Mouse (Mus musculus): ENCODE results near the gene Lcp2. TPM values are rescaled to one million over a fixed set of nuclear protein-coding genes. Genes with fewer than 3 reads are reported as not detected.
A peak's percentile ranks its signal among the peaks of the same experiment; 100 is the strongest.

The Lcp2 gene
- polyA plus RNA-seq (2012; ENCODE audit: insufficient read depth, insufficient read length, missing spikeins) = 96.8 and 118 TPM in 2 replicates

DNA sequence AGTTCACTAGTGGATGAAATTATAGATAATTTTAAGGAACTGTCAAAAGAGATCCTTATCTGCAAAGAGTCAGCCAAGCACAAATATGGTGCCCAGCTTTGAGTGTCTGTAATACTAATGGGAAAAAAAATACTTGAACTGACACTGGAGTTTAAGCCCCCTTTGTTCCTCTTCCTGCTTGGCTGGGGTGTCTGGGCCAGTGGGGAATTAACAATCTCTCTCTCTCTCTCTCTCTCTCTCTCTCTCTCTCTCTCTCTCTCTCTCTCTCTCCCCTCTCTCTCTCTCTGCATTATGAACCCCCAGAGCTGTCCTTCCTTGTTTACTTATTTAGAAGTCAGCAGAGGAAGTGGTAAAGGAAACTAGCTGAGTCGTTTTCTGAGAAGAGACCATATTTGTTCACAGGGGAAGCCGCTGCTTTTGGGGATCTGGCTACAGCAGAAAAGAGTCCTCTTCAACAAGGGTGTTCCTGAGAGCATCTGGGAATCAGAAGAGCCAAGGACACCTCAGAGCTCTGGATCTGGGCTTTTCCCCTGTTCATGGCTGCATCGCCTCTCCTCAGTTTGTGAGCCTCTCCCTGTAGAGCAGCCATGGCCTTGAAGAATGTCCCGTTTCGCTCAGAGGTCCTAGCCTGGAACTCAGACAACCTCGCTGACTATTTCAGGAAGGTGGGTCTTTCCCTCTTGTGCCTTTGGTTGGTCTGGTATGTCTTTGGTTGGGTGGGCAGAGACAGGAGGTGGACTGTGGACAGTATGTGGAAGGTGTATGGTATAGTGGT is at the start of gene Lcp2:
Gene Lcp2 (plus strand): TSS at position 154 of the 775 bp plus-strand sequence.
- TF ChIP-seq POLR2A (IDR thresholded peaks at IDR 0.05; ENCODE audit: borderline replicate concordance, low read depth, low read length) (no peak), CTCF (IDR thresholded peaks at IDR 0.05; ENCODE audit: low read depth, low read length) (no peak)
- peak within 1 kb of the TSS; percentile 90 for H3K27ac ChIP-seq (ENCODE audit: insufficient read depth, low read depth, low read length)
- peak within 1 kb of the TSS; percentile 75 for H3K4me3 ChIP-seq (ENCODE audit: insufficient read depth, low read length)
- H3K4me1 ChIP-seq (ENCODE audit: control insufficient read depth, insufficient read depth, low read length) = peaks cover 37% of the 10 kb centered on the region

DNA sequence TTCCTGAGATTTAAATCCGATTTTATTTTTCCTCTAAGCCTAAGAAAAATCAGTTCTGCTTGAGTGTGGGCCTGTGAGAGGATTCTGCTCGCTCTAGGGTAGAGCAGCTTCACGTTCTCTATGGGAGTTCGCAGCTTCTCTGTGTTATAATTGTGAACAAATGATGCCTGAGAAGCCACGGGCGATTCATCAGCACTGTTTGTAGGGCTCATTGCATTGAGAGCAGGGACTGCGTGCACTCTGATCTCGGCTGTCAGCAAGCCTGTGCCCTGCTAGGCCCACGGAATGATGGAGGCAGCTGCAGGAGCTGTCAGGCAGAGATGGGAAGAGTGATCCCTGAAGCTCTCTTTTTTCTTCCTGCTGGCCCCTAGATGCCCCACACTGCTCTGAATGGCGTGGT is 48.5 kb upstream of the Lcp2 start:
- Histone ChIP-seq H3K4me3 (ENCODE audit: insufficient read depth, low read length) (no peak overlapping the region), H3K4me1 (ENCODE audit: control insufficient read depth, insufficient read depth, low read length) (peaks cover 20% of the 10 kb centered on the region), H3K27ac (ENCODE audit: insufficient read depth, low read depth, low read length) (no peak overlapping the region)
- TF ChIP-seq CTCF (IDR thresholded peaks at IDR 0.05; ENCODE audit: low read depth, low read length) = no peak
- TF ChIP-seq POLR2A (IDR thresholded peaks at IDR 0.05; ENCODE audit: borderline replicate concordance, low read depth, low read length) = no peak

DNA sequence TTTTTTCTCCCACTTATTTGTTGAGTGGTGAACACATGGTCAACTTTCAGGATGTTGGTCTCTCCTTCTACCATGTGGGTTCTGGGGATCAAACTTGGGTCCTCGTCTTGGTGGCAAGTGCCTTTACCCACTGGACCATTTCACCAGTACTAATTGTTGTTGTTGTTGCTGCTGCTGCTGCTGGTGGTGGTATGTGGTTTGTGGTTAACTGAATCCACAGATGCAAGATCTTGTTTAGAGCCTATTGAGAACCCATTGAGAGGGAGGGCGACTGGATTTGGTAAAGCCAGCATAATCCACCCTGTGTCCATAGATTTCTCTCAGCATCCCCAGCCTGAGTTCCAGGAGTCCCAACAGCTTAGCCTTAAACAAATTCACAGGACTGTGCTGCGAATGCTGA is 46.3 kb upstream of the Lcp2 start:
- Histone ChIP-seq H3K4me3 (ENCODE audit: insufficient read depth, low read length) (no peak overlapping the region), H3K4me1 (ENCODE audit: control insufficient read depth, insufficient read depth, low read length) (peaks cover 20% of the 10 kb centered on the region), H3K27ac (ENCODE audit: insufficient read depth, low read depth, low read length) (no peak overlapping the region)
- no peak for TF ChIP-seq CTCF (IDR thresholded peaks at IDR 0.05; ENCODE audit: low read depth, low read length)
- no peak for TF ChIP-seq POLR2A (IDR thresholded peaks at IDR 0.05; ENCODE audit: borderline replicate concordance, low read depth, low read length)

DNA sequence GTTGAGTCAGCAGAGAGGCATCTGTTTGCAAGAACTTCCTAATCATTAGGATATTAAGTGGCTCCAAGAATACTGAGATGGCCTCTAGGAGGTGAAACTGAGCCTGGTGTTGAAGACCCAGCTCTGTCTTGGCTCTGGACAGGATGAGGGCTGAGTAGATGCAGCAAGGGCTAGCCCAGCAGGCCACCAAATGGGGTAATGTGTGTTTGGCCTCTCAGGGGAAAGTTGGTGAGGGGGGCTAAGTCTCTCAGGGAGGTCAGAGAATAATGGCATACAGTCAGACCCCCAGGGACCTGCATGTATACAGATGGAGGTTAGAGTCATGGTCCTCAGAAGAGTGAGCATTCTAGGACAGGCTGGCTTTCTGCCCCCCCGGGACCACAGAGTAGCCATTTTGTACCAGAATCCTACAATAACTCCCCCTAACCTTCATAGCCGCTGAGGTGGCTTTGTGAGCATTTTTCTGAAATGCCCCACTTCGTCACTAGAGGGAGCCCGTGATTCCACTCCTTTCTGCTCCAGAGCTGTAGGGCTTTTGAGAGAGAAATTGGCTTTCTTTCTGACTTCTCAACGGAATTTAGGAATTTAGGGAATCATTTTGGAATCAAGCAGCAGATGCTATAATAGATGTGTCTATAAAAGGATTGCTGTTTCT is 44.7 kb upstream of the Lcp2 start:
- peaks cover 20% of the 10 kb centered on the region for H3K4me1 ChIP-seq (ENCODE audit: control insufficient read depth, insufficient read depth, low read length)
- H3K27ac ChIP-seq (ENCODE audit: insufficient read depth, low read depth, low read length) = no peak overlapping the region
- H3K4me3 ChIP-seq (ENCODE audit: insufficient read depth, low read length) = no peak overlapping the region
- no peak for TF ChIP-seq POLR2A (IDR thresholded peaks at IDR 0.05; ENCODE audit: borderline replicate concordance, low read depth, low read length)
- peak; percentile 38; the same call in 1 of the 2 replicates for TF ChIP-seq CTCF (IDR thresholded peaks at IDR 0.05; ENCODE audit: low read depth, low read length)

DNA sequence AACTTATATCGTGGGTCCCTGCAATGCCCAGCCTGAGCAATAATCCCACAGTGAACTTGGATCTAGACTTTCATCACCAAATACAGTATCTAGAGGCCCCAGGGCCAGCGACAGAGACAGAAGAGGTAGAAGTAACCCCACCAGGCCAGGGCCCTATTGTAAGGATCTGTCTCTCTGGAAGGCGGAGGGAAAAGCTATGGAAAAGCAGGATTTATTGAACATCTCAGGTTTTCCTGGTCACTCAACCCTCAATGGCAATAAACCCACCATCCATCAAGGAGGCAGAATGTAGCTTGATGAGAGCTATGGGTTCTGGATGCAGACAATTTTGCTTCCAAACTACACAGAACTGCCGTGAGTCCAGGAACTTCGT is 44.1 kb upstream of the Lcp2 start:
- Histone ChIP-seq H3K4me1 (ENCODE audit: control insufficient read depth, insufficient read depth, low read length) (peaks cover 20% of the 10 kb centered on the region), H3K4me3 (ENCODE audit: insufficient read depth, low read length) (no peak overlapping the region), H3K27ac (ENCODE audit: insufficient read depth, low read depth, low read length) (no peak overlapping the region)
- TF ChIP-seq POLR2A (IDR thresholded peaks at IDR 0.05; ENCODE audit: borderline replicate concordance, low read depth, low read length) (no peak), CTCF (IDR thresholded peaks at IDR 0.05; ENCODE audit: low read depth, low read length) (no peak)

DNA sequence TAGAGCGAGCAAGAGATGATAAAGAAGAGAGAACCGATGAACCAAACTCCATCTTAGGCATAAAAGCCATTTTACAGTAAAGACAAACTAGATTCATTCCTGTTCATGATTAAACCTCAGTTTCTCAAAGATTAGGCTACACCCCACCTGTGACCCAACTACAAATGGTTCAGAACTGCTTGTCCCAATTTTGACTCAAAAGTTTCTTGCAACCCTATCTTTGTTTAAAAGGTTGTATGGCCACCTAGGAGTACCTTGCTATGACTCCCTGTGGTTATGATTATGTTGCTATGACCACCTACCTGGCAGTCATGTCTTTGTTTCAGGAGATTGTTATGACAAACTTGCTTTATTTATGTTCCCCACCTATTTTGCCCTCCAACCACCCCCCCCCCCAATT is 39.1 kb upstream of the Lcp2 start:
- peaks cover 36% of the 10 kb centered on the region for H3K4me1 ChIP-seq (ENCODE audit: control insufficient read depth, insufficient read depth, low read length)
- H3K27ac ChIP-seq (ENCODE audit: insufficient read depth, low read depth, low read length) = no peak overlapping the region
- no peak overlapping the region for H3K4me3 ChIP-seq (ENCODE audit: insufficient read depth, low read length)
- no peak for TF ChIP-seq CTCF (IDR thresholded peaks at IDR 0.05; ENCODE audit: low read depth, low read length)
- TF ChIP-seq POLR2A (IDR thresholded peaks at IDR 0.05; ENCODE audit: borderline replicate concordance, low read depth, low read length) = no peak

DNA sequence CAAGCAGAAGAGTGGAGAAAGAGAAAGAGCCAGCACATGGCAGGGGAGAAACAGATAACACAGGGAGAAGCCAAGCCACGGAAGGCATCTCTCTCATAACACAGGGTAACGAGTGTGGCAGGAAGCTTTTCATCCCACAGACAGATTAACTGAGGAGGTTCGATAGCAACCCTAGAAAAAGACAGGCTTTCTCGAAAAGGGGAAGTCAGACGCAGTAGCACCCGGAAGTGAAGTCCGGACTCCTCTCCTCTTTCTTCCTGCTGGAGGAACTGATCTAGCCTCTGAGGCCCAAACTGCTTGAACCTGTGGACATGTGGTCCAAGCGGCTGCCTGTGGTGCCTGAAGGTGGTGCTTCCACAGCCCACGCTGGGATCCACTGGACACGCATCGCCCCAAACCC is 38.5 kb upstream of the Lcp2 start:
- H3K4me3 ChIP-seq (ENCODE audit: insufficient read depth, low read length) = peak overlapping the region; percentile 32

DNA sequence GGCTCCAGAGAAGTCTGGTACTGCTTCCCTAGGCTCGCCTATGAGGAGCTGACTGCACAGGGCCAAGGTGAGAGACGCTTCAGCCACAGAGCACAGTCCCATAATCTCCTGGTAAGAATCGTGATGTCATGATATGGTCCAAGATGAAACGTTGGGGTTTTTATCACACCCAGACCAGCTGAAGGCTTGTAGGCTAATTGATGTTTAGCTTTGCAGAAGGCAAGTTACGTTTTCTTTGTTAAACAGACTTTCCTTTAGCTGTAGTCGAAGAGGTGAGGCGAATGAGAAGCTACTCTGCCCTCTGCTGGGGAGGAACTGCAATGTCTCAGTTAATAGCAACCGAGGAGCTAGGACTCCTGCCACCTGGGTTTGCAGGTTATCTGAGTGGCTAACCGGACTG is 38.0 kb upstream of the Lcp2 start:
- H3K4me1 ChIP-seq (ENCODE audit: control insufficient read depth, insufficient read depth, low read length) = peaks cover 38% of the 10 kb centered on the region

More for the DNA sequence above, 38.5 kb upstream of the Lcp2 start:
- Histone ChIP-seq H3K4me1 (ENCODE audit: control insufficient read depth, insufficient read depth, low read length) (peaks cover 38% of the 10 kb centered on the region), H3K27ac (ENCODE audit: insufficient read depth, low read depth, low read length) (peak overlapping the region; percentile 89)
- TF ChIP-seq POLR2A (IDR thresholded peaks at IDR 0.05; ENCODE audit: borderline replicate concordance, low read depth, low read length) (no peak), CTCF (IDR thresholded peaks at IDR 0.05; ENCODE audit: low read depth, low read length) (no peak)

DNA sequence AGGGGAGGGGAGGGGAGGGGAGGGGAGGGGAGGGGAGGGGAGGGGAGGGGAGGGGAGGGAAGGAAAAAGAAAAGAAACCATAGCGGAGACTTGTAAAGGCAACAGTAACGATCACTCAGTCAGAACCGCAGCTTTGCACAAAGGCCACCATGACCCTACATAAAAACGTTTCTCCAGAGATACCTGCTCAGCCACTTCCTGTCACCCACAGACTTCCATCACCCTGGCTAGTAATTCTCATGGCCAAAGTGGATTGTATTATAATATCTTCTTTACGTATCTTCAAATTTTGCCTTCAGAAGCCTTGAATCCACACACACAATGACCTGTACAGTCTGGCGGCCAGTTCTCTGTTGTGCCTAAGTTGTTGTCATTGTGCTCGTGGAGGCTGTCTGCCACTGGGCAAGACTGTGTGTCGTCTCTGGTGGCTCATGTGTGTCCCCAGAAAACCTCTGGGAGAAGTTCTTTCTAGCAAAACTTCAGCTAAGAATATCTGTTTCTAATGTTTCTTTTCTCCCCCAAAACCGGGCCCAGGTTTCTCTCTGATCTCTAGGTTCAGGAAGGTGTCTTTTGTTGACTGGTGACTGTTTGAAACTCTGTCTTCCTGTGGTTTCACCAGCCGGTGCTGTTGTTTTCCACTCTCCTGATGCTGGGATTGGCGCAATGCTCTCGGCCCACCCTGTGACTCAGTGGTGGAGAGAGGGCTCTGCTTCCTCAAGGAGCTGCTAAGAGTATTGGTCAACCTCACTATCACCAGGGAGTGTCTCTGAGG is 37.2 kb upstream of the Lcp2 start:
- Histone ChIP-seq H3K4me3 (ENCODE audit: insufficient read depth, low read length) (no peak overlapping the region), H3K27ac (ENCODE audit: insufficient read depth, low read depth, low read length) (peak overlapping the region; percentile 91)

More for the DNA sequence above, 38.0 kb upstream of the Lcp2 start:
- H3K4me3 ChIP-seq (ENCODE audit: insufficient read depth, low read length) = peak overlapping the region; percentile 32
- TF ChIP-seq CTCF (IDR thresholded peaks at IDR 0.05; ENCODE audit: low read depth, low read length) (peak; percentile 60; the same call in 1 of the 2 replicates), POLR2A (IDR thresholded peaks at IDR 0.05; ENCODE audit: borderline replicate concordance, low read depth, low read length) (no peak)
- peak overlapping the region; percentile 89 for H3K27ac ChIP-seq (ENCODE audit: insufficient read depth, low read depth, low read length)

More for the DNA sequence above, 37.2 kb upstream of the Lcp2 start:
- H3K4me1 ChIP-seq (ENCODE audit: control insufficient read depth, insufficient read depth, low read length) = peaks cover 38% of the 10 kb centered on the region
- TF ChIP-seq POLR2A (IDR thresholded peaks at IDR 0.05; ENCODE audit: borderline replicate concordance, low read depth, low read length) = no peak
- TF ChIP-seq CTCF (IDR thresholded peaks at IDR 0.05; ENCODE audit: low read depth, low read length) = no peak

Data from bone marrow macrophage, adult 2 months (primary cell).